23 mouse cellular contexts compared by ENCODE assay signal in genomic region chr10:93128566-93128965, GRCm38 (mm10). TPM values are rescaled to one million over a fixed set of nuclear protein-coding genes. Genes with fewer than 3 reads are reported as not detected.
"Had no signal": no experiment of that assay in that cellular context is flagged by ENCODE, and none has a peak within 500 bp of the region (broad histone marks: within the 10 kb centered on the region; RNA-seq: fewer than 3 reads in every experiment).

No protein-coding gene starts in this region.

- ATAC-seq: hindbrain, embryonic 16.5 days; inflammation-experienced regulatory T-cells, adult 6 months; intestine, embryonic 15.5 days; intestine, postnatal 0 days had no signal

- DNase-seq: gastrocnemius, postnatal 14 days; gastrocnemius, postnatal 36 days; heart, adult 18-20 months; heart, postnatal 10 days; heart, postnatal 4 days; kidney, adult 18-20 months; kidney, adult 8-10 months; kidney, postnatal 10 days; kidney, postnatal 25 days; kidney, postnatal 4 days; liver; liver, embryonic 13.5 days had no signal

- H3K27ac ChIP-seq: heart, embryonic 10.5 days; hindbrain, embryonic 10.5 days; hindbrain, embryonic 12.5 days; hindbrain, embryonic 14.5 days; intestine, embryonic 15.5 days; limb, embryonic 10.5 days; limb, embryonic 12.5 days; liver, embryonic 13.5 days had no signal

- H3K4me3 ChIP-seq: heart, embryonic 10.5 days; heart, embryonic 12.5 days; hindbrain, embryonic 10.5 days; hindbrain, embryonic 12.5 days; intestine, embryonic 15.5 days; limb, embryonic 10.5 days; limb, embryonic 12.5 days; liver, embryonic 13.5 days had no signal

- H3K27me3 ChIP-seq: heart, embryonic 12.5 days; hindbrain, embryonic 12.5 days; intestine, embryonic 15.5 days; limb, embryonic 12.5 days; liver, embryonic 13.5 days had no signal

- H3K4me1 ChIP-seq: heart, embryonic 10.5 days; hindbrain, embryonic 10.5 days; hindbrain, embryonic 12.5 days; intestine, embryonic 15.5 days had no signal

- H3K36me3 ChIP-seq: heart, embryonic 10.5 days; heart, embryonic 12.5 days; hindbrain, embryonic 10.5 days; hindbrain, embryonic 12.5 days; intestine, embryonic 15.5 days; limb, embryonic 10.5 days; limb, embryonic 12.5 days; liver, embryonic 13.5 days had no signal

- H3K9me3 ChIP-seq: heart, embryonic 10.5 days; heart, embryonic 12.5 days; hindbrain, embryonic 10.5 days; hindbrain, embryonic 12.5 days; intestine, embryonic 15.5 days; limb, embryonic 10.5 days; limb, embryonic 12.5 days; liver, embryonic 13.5 days had no signal

RNA-seq across cellular contexts. Expression of gene Cfap54, which starts 47.1 kb away (rescaled TPM):
- polyA plus RNA-seq: intestine, postnatal 0 days had no signal
